Mouse (Mus musculus): ENCODE results near the gene Aifm2. TPM values are rescaled to one million over a fixed set of nuclear protein-coding genes. Genes with fewer than 3 reads are reported as not detected.

Aifm2 gene
- polyA plus RNA-seq, 1 experiment from 2014 or later = 6.0 TPM

- Histone ChIP-seq H3K36me3 (ENCODE audit: control insufficient read depth, insufficient read depth) (no peaks in the 10 kb centered on the region; the same call in 1 of the 2 replicates), H3K4me1 (ENCODE audit: control insufficient read depth, low read depth, low read length) (no peaks in the 10 kb centered on the region), H3K4me3 (ENCODE audit: low read depth, low read length) (no peak overlapping the region), H3K27ac (ENCODE audit: low read length) (no peak overlapping the region), H3K27me3 (ENCODE audit: control insufficient read depth, insufficient read depth, low read depth, low read length) (no peaks in the 10 kb centered on the region), H3K9me3 (replicated peaks; ENCODE audit: control insufficient read depth, low read length) (no peaks in the 10 kb centered on the region), H3K4me2 (ENCODE audit: low read depth, low read length) (no peak overlapping the region), H3K9ac (ENCODE audit: low read depth, low read length) (no peak overlapping the region)
- 82% methylated on average over 6 of the region's 6 CpGs for WGBS (ENCODE audit: insufficient replicate concordance)
- no peak for ATAC-seq (ENCODE audit: low read depth)
These were observed 15.1 kb downstream of the Aifm2 start for GRCm38 (mm10) chr10:61730171-61730570.

- Histone ChIP-seq H3K4me3 (ENCODE audit: low read depth, low read length) (no peak overlapping the region), H3K9me3 (replicated peaks; ENCODE audit: control insufficient read depth, low read length) (no peaks in the 10 kb centered on the region), H3K4me1 (ENCODE audit: control insufficient read depth, low read depth, low read length) (no peaks in the 10 kb centered on the region), H3K4me2 (ENCODE audit: low read depth, low read length) (no peak overlapping the region), H3K36me3 (ENCODE audit: control insufficient read depth, insufficient read depth) (no peaks in the 10 kb centered on the region; the same call in 1 of the 2 replicates), H3K27ac (ENCODE audit: low read length) (no peak overlapping the region), H3K27me3 (ENCODE audit: control insufficient read depth, insufficient read depth, low read depth, low read length) (no peaks in the 10 kb centered on the region), H3K9ac (ENCODE audit: low read depth, low read length) (no peak overlapping the region)
- WGBS (ENCODE audit: insufficient replicate concordance) = 49% methylated on average over 3 of the region's 3 CpGs
- ATAC-seq (ENCODE audit: low read depth) = no peak
These were observed 19.3 kb downstream of the Aifm2 start for GRCm38 (mm10) chr10:61734377-61734776.

GRCm38 (mm10) chr10:61736671-61737078 lies 21.6 kb downstream of the Aifm2 start:
- Histone ChIP-seq H3K9me3 (replicated peaks; ENCODE audit: control insufficient read depth, low read length) (no peaks in the 10 kb centered on the region), H3K4me1 (ENCODE audit: control insufficient read depth, low read depth, low read length) (no peaks in the 10 kb centered on the region), H3K4me3 (ENCODE audit: low read depth, low read length) (no peak overlapping the region), H3K36me3 (ENCODE audit: control insufficient read depth, insufficient read depth) (no peaks in the 10 kb centered on the region), H3K4me2 (ENCODE audit: low read depth, low read length) (no peak overlapping the region), H3K27ac (ENCODE audit: low read length) (no peak overlapping the region), H3K27me3 (ENCODE audit: control insufficient read depth, insufficient read depth, low read depth, low read length) (no peaks in the 10 kb centered on the region), H3K9ac (ENCODE audit: low read depth, low read length) (no peak overlapping the region)
- 67% methylated on average over 10 of the region's 10 CpGs for WGBS (ENCODE audit: insufficient replicate concordance)
- no peak for ATAC-seq (ENCODE audit: low read depth)

- H3K9ac ChIP-seq (ENCODE audit: low read depth, low read length) = no peak overlapping the region
- no peak overlapping the region for H3K4me3 ChIP-seq (ENCODE audit: low read depth, low read length)
- H3K27me3 ChIP-seq (ENCODE audit: control insufficient read depth, insufficient read depth, low read depth, low read length) = no peaks in the 10 kb centered on the region
- no peaks in the 10 kb centered on the region for H3K4me1 ChIP-seq (ENCODE audit: control insufficient read depth, low read depth, low read length)
- no peak overlapping the region for H3K4me2 ChIP-seq (ENCODE audit: low read depth, low read length)
- no peaks in the 10 kb centered on the region for H3K36me3 ChIP-seq (ENCODE audit: control insufficient read depth, insufficient read depth)
- no peak for ATAC-seq (ENCODE audit: low read depth)
- no peak overlapping the region for H3K27ac ChIP-seq (ENCODE audit: low read length)
- H3K9me3 ChIP-seq (replicated peaks; ENCODE audit: control insufficient read depth, low read length) = no peaks in the 10 kb centered on the region
- WGBS (ENCODE audit: insufficient replicate concordance) = 65% methylated on average over 1 of the region's 1 CpGs
These were observed 22.5 kb downstream of the Aifm2 start for GRCm38 (mm10) chr10:61737537-61737936.

- H3K27me3 ChIP-seq (ENCODE audit: control insufficient read depth, insufficient read depth, low read depth, low read length) = no peaks in the 10 kb centered on the region
- H3K4me1 ChIP-seq (ENCODE audit: control insufficient read depth, low read depth, low read length) = no peaks in the 10 kb centered on the region
- H3K9me3 ChIP-seq (replicated peaks; ENCODE audit: control insufficient read depth, low read length) = no peaks in the 10 kb centered on the region
- no peaks in the 10 kb centered on the region for H3K36me3 ChIP-seq (ENCODE audit: control insufficient read depth, insufficient read depth)
- no peak for ATAC-seq (ENCODE audit: low read depth)
- H3K9ac ChIP-seq (ENCODE audit: low read depth, low read length) = no peak overlapping the region
- no peak overlapping the region for H3K27ac ChIP-seq (ENCODE audit: low read length)
- 73% methylated on average over 4 of the region's 4 CpGs for WGBS (ENCODE audit: insufficient replicate concordance)
- no peak overlapping the region for H3K4me2 ChIP-seq (ENCODE audit: low read depth, low read length)
- no peak overlapping the region for H3K4me3 ChIP-seq (ENCODE audit: low read depth, low read length)
These were observed 23.1 kb downstream of the Aifm2 start for GRCm38 (mm10) chr10:61738126-61738525.

GRCm38 (mm10) chr10:61741306-61741705 lies 26.2 kb downstream of the Aifm2 start:
- Histone ChIP-seq H3K27me3 (ENCODE audit: control insufficient read depth, insufficient read depth, low read depth, low read length) (no peaks in the 10 kb centered on the region), H3K27ac (ENCODE audit: low read length) (no peak overlapping the region), H3K4me1 (ENCODE audit: control insufficient read depth, low read depth, low read length) (no peaks in the 10 kb centered on the region), H3K9me3 (replicated peaks; ENCODE audit: control insufficient read depth, low read length) (no peaks in the 10 kb centered on the region), H3K4me3 (ENCODE audit: low read depth, low read length) (no peak overlapping the region), H3K36me3 (ENCODE audit: control insufficient read depth, insufficient read depth) (peaks cover 2% of the 10 kb centered on the region; the same call in 1 of the 2 replicates), H3K9ac (ENCODE audit: low read depth, low read length) (no peak overlapping the region), H3K4me2 (ENCODE audit: low read depth, low read length) (no peak overlapping the region)
- 54% methylated on average over 1 of the region's 1 CpGs for WGBS (ENCODE audit: insufficient replicate concordance)
- ATAC-seq (ENCODE audit: low read depth) = no peak

DNA sequence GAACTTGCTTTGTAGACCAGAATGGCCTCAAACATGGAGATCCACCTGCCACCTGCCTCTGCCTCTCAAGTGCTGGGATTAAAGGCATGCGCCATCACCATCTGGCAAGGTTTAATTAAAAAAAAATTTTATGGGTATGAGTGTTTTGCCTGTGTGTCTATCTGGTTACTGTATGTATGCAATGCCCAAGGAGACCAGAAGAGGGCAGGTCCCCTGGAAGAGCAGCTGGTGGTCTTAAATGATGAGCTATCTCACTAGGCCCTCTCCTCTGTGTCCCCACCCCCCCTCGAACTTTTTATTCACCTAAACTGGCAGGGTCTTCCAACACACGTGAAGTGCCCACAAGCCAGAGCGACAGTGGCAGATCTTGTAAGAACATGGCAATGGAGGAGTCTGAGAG lies 26.8 kb downstream of the Aifm2 start:
- Histone ChIP-seq H3K27ac (ENCODE audit: low read length) (no peak overlapping the region), H3K27me3 (ENCODE audit: control insufficient read depth, insufficient read depth, low read depth, low read length) (no peaks in the 10 kb centered on the region), H3K4me2 (ENCODE audit: low read depth, low read length) (no peak overlapping the region), H3K9me3 (replicated peaks; ENCODE audit: control insufficient read depth, low read length) (no peaks in the 10 kb centered on the region), H3K36me3 (ENCODE audit: control insufficient read depth, insufficient read depth) (peaks cover 2% of the 10 kb centered on the region; the same call in 1 of the 2 replicates), H3K9ac (ENCODE audit: low read depth, low read length) (no peak overlapping the region), H3K4me1 (ENCODE audit: control insufficient read depth, low read depth, low read length) (no peaks in the 10 kb centered on the region), H3K4me3 (ENCODE audit: low read depth, low read length) (no peak overlapping the region)
- no peak for ATAC-seq (ENCODE audit: low read depth)
- WGBS (ENCODE audit: insufficient replicate concordance) = 62% methylated on average over 4 of the region's 4 CpGs

DNA sequence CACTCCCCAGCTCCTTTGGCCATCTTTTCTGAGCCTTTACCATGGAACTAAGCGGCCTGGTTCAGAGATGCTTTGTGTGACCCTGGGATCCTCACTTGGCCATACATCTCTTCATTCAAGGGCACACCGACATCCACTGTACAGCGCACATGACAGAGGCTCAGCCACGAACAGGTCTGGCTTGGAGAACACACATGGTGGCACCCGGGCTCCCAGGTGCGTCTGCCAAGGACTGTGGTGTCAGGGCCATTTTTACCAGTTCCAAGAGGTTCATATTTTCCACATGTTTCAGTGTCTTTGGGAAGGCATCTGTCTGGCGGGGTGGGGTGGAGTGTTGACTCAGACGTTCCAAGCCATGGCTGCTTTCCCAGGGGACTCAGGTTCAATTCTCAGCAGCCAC lies 27.3 kb downstream of the Aifm2 start:
- 75% methylated on average over 8 of the region's 8 CpGs for WGBS (ENCODE audit: insufficient replicate concordance)
- no peak overlapping the region for H3K4me2 ChIP-seq (ENCODE audit: low read depth, low read length)
- H3K9ac ChIP-seq (ENCODE audit: low read depth, low read length) = no peak overlapping the region
- no peaks in the 10 kb centered on the region for H3K27me3 ChIP-seq (ENCODE audit: control insufficient read depth, insufficient read depth, low read depth, low read length)
- ATAC-seq (ENCODE audit: low read depth) = no peak
- peaks cover 2% of the 10 kb centered on the region; the same call in 1 of the 2 replicates for H3K36me3 ChIP-seq (ENCODE audit: control insufficient read depth, insufficient read depth)
- no peak overlapping the region for H3K4me3 ChIP-seq (ENCODE audit: low read depth, low read length)
- H3K27ac ChIP-seq (ENCODE audit: low read length) = no peak overlapping the region
- no peaks in the 10 kb centered on the region for H3K9me3 ChIP-seq (replicated peaks; ENCODE audit: control insufficient read depth, low read length)
- no peaks in the 10 kb centered on the region for H3K4me1 ChIP-seq (ENCODE audit: control insufficient read depth, low read depth, low read length)

DNA sequence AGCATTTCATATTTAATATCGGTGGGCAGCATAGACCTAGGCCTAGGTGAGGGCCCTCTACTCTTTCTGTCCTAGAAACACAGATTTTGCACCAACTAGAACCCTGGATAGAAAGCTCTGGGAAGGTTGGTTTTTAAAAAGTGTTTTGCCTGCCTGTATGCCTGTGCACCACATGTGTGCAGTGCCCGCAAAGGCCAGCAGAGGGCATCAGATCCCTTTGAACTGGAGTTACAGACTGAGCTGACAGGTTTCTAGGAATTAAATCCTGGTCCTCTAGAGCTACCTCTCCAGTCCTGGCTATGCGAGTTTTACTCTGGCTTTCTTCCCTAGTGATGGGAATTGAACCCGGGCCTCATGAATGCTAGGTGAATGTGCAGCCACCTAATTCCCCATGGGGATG lies 30.1 kb downstream of the Aifm2 start:
- Histone ChIP-seq H3K4me1 (ENCODE audit: control insufficient read depth, low read depth, low read length) (no peaks in the 10 kb centered on the region), H3K4me3 (ENCODE audit: low read depth, low read length) (no peak overlapping the region), H3K9ac (ENCODE audit: low read depth, low read length) (no peak overlapping the region), H3K27me3 (ENCODE audit: control insufficient read depth, insufficient read depth, low read depth, low read length) (no peaks in the 10 kb centered on the region), H3K4me2 (ENCODE audit: low read depth, low read length) (no peak overlapping the region), H3K9me3 (replicated peaks; ENCODE audit: control insufficient read depth, low read length) (no peaks in the 10 kb centered on the region), H3K36me3 (ENCODE audit: control insufficient read depth, insufficient read depth) (peaks cover 2% of the 10 kb centered on the region; the same call in 1 of the 2 replicates), H3K27ac (ENCODE audit: low read length) (no peak overlapping the region)
- 71% methylated on average over 4 of the region's 4 CpGs for WGBS (ENCODE audit: insufficient replicate concordance)
- no peak for ATAC-seq (ENCODE audit: low read depth)

All from liver, embryonic 16.5 days (tissue).